Mouse (Mus musculus): Measurements from ENCODE around the gene 2010106E10Rik.

- TF ChIP-seq CTCF (IDR thresholded peaks at IDR 0.05; ENCODE audit: borderline replicate concordance, control insufficient read depth, extremely low read depth, insufficient read depth, low read length, poor library complexity) (no peak), POLR2A (IDR thresholded peaks at IDR 0.05; ENCODE audit: control insufficient read depth, extremely low read depth, insufficient read depth, low read length, poor library complexity) (no peak)
Measured at GRCm38 (mm10) chrX:112600511-112601305, 105.6 kb downstream of the 2010106E10Rik start, which contains the start of gene Zfp711.
